Mouse (Mus musculus): ENCODE data around the gene Rhobtb1. TPM values are rescaled to one million over a fixed set of nuclear protein-coding genes. Genes with fewer than 3 reads are reported as not detected.

Rhobtb1 gene
- polyA plus RNA-seq, 1 experiment from 2014 or later = 26.6 TPM

DNA sequence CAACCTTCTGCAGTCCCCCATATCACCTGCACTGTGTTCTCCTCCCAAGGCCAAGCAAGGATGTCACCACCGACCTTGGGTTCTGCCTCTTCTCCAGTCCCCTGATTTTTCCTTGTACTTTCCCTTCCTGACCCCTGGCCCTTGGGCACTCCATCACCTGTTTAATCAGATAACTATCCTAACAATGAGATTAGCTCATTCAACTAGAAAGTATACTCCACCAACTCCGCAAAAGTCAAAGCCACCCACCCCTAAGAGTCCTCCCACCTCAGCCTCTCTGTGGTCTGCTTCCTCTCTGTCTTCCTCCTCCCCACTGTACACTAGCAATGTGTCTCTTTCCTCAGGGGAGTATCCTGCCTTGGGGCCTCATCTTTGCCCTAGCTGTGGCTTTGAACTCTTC lies 107.9 kb downstream of the Rhobtb1 start:
- no peak for ATAC-seq (ENCODE audit: low FRiP score, low TSS enrichment)
- no peak overlapping the region for H3K4me3 ChIP-seq (ENCODE audit: low read length)

GRCm38 (mm10) chr10:69259929-69260328 lies 108.7 kb downstream of the Rhobtb1 start:
- no peaks in the 10 kb centered on the region for H3K27me3 ChIP-seq (ENCODE audit: control insufficient read depth, insufficient read depth, low read length)
- peaks cover 32% of the 10 kb centered on the region for H3K4me1 ChIP-seq (ENCODE audit: control insufficient read depth, insufficient read depth, low read length)
- no peak overlapping the region for H3K27ac ChIP-seq (ENCODE audit: low read depth, low read length)

More for the DNA sequence above, 107.9 kb downstream of the Rhobtb1 start:
- Histone ChIP-seq H3K36me3 (ENCODE audit: control insufficient read depth, insufficient read depth, low read length) (no peaks in the 10 kb centered on the region), H3K9ac (ENCODE audit: low read depth, low read length) (no peak overlapping the region), H3K4me1 (ENCODE audit: control insufficient read depth, insufficient read depth, low read length) (peaks cover 38% of the 10 kb centered on the region), H3K9me3 (ENCODE audit: control insufficient read depth, low read length) (no peaks in the 10 kb centered on the region), H3K4me2 (replicated peaks; ENCODE audit: low read depth, low read length) (no peak overlapping the region), H3K27me3 (ENCODE audit: control insufficient read depth, insufficient read depth, low read length) (no peaks in the 10 kb centered on the region), H3K27ac (ENCODE audit: low read depth, low read length) (peak overlapping the region; percentile 42; the same call in 1 of the 2 replicates)
- 25% methylated on average over 2 of the region's 2 CpGs for WGBS

GRCm38 (mm10) chr10:69262918-69263822 lies 111.9 kb downstream of the Rhobtb1 start:
- Histone ChIP-seq H3K27ac (ENCODE audit: low read depth, low read length) (no peak overlapping the region), H3K4me2 (replicated peaks; ENCODE audit: low read depth, low read length) (no peak overlapping the region; the same call in 1 of the 2 replicates), H3K4me3 (ENCODE audit: low read length) (no peak overlapping the region), H3K27me3 (ENCODE audit: control insufficient read depth, insufficient read depth, low read length) (no peaks in the 10 kb centered on the region), H3K36me3 (ENCODE audit: control insufficient read depth, insufficient read depth, low read length) (no peaks in the 10 kb centered on the region), H3K9me3 (ENCODE audit: control insufficient read depth, low read length) (no peaks in the 10 kb centered on the region), H3K4me1 (ENCODE audit: control insufficient read depth, insufficient read depth, low read length) (peaks cover 22% of the 10 kb centered on the region), H3K9ac (ENCODE audit: low read depth, low read length) (no peak overlapping the region)
- ATAC-seq (ENCODE audit: low FRiP score, low TSS enrichment) = no peak
- 64% methylated on average over 14 of the region's 14 CpGs for WGBS

More at GRCm38 (mm10) chr10:69259929-69260328, 108.7 kb downstream of the Rhobtb1 start:
- ATAC-seq (ENCODE audit: low FRiP score, low TSS enrichment) = no peak
- 71% methylated on average over 8 of the region's 8 CpGs for WGBS
- Histone ChIP-seq H3K9ac (ENCODE audit: low read depth, low read length) (no peak overlapping the region), H3K4me3 (ENCODE audit: low read length) (no peak overlapping the region), H3K4me2 (replicated peaks; ENCODE audit: low read depth, low read length) (no peak overlapping the region), H3K9me3 (ENCODE audit: control insufficient read depth, low read length) (no peaks in the 10 kb centered on the region), H3K36me3 (ENCODE audit: control insufficient read depth, insufficient read depth, low read length) (no peaks in the 10 kb centered on the region)

DNA sequence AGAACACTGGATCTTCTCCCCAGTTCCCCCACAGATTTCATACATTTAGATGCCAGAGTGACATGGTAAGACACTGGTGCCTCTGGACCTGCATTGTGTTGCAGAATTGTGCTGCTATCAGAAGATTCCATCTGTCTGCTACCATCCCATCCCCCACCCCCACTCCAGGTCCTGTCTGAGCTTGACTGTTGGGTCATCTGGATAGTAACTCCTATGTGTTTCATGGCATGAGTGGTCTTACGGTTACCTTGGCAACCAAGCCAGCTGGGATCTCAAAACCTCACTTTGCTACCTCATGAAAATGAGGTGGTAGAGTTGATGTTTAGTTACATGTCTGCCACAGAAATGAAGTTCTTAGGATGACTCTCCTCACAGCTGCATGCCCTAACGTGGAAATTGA lies 112.7 kb downstream of the Rhobtb1 start:
- Histone ChIP-seq H3K4me3 (ENCODE audit: low read length) (no peak overlapping the region), H3K36me3 (ENCODE audit: control insufficient read depth, insufficient read depth, low read length) (no peaks in the 10 kb centered on the region; the same call in 1 of the 2 replicates), H3K4me1 (ENCODE audit: control insufficient read depth, insufficient read depth, low read length) (peaks cover 18% of the 10 kb centered on the region; the same call in 1 of the 2 replicates), H3K9me3 (ENCODE audit: control insufficient read depth, low read length) (no peaks in the 10 kb centered on the region), H3K9ac (ENCODE audit: low read depth, low read length) (no peak overlapping the region), H3K4me2 (replicated peaks; ENCODE audit: low read depth, low read length) (no peak overlapping the region), H3K27me3 (ENCODE audit: control insufficient read depth, insufficient read depth, low read length) (no peaks in the 10 kb centered on the region), H3K27ac (ENCODE audit: low read depth, low read length) (no peak overlapping the region)
- WGBS = 76% methylated on average over 2 of the region's 2 CpGs
- no peak for ATAC-seq (ENCODE audit: low FRiP score, low TSS enrichment)

DNA sequence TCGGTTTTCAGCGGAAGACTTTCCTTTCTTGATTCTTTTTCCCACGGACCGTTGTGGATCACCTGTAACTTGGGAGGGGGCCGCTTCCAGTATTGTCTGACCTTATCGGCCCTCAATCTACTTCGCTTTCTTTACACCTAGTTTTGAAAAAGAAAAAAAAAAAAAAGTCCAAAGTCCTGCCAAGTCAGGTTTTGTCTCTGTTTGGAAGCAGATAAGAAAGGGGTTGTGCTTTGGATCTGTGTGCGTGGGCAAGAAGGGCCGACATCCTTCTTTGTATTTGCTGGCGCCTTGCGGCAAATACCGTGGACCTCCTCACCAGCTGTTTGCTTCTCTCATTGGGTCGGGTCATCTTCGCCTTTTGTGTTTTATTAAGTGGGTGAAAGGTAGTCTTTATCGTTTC lies 114.2 kb downstream of the Rhobtb1 start:
- Histone ChIP-seq H3K4me2 (replicated peaks; ENCODE audit: low read depth, low read length) (no peak overlapping the region), H3K36me3 (ENCODE audit: control insufficient read depth, insufficient read depth, low read length) (peaks cover 8% of the 10 kb centered on the region; the same call in 1 of the 2 replicates), H3K9ac (ENCODE audit: low read depth, low read length) (no peak overlapping the region), H3K27ac (ENCODE audit: low read depth, low read length) (no peak overlapping the region), H3K4me1 (ENCODE audit: control insufficient read depth, insufficient read depth, low read length) (peaks cover 10% of the 10 kb centered on the region; the same call in 1 of the 2 replicates), H3K9me3 (ENCODE audit: control insufficient read depth, low read length) (no peaks in the 10 kb centered on the region), H3K4me3 (ENCODE audit: low read length) (no peak overlapping the region), H3K27me3 (ENCODE audit: control insufficient read depth, insufficient read depth, low read length) (no peaks in the 10 kb centered on the region)
- 86% methylated on average over 15 of the region's 15 CpGs for WGBS
- no peak for ATAC-seq (ENCODE audit: low FRiP score, low TSS enrichment)

- H3K9me3 ChIP-seq (ENCODE audit: control insufficient read depth, low read length) = no peaks in the 10 kb centered on the region
- ATAC-seq (ENCODE audit: low FRiP score, low TSS enrichment) = no peak
- H3K4me2 ChIP-seq (replicated peaks; ENCODE audit: low read depth, low read length) = no peak overlapping the region
- H3K4me1 ChIP-seq (ENCODE audit: control insufficient read depth, insufficient read depth, low read length) = peaks cover 3% of the 10 kb centered on the region; the same call in 1 of the 2 replicates
- H3K27ac ChIP-seq (ENCODE audit: low read depth, low read length) = no peak overlapping the region
- no peak overlapping the region for H3K4me3 ChIP-seq (ENCODE audit: low read length)
- no peak overlapping the region for H3K9ac ChIP-seq (ENCODE audit: low read depth, low read length)
- WGBS = 58% methylated on average over 10 of the region's 10 CpGs
- H3K27me3 ChIP-seq (ENCODE audit: control insufficient read depth, insufficient read depth, low read length) = no peaks in the 10 kb centered on the region
- peaks cover 22% of the 10 kb centered on the region; the same call in 1 of the 2 replicates for H3K36me3 ChIP-seq (ENCODE audit: control insufficient read depth, insufficient read depth, low read length)
Observed at GRCm38 (mm10) chr10:69268061-69268643, 116.9 kb downstream of the Rhobtb1 start.

- ATAC-seq (ENCODE audit: low FRiP score, low TSS enrichment) = no peak
- WGBS = 82% methylated on average over 10 of the region's 10 CpGs
- Histone ChIP-seq H3K4me2 (replicated peaks; ENCODE audit: low read depth, low read length) (no peak overlapping the region), H3K9ac (ENCODE audit: low read depth, low read length) (no peak overlapping the region), H3K9me3 (ENCODE audit: control insufficient read depth, low read length) (no peaks in the 10 kb centered on the region), H3K4me1 (ENCODE audit: control insufficient read depth, insufficient read depth, low read length) (no peaks in the 10 kb centered on the region), H3K27ac (ENCODE audit: low read depth, low read length) (no peak overlapping the region), H3K27me3 (ENCODE audit: control insufficient read depth, insufficient read depth, low read length) (no peaks in the 10 kb centered on the region), H3K4me3 (ENCODE audit: low read length) (no peak overlapping the region), H3K36me3 (ENCODE audit: control insufficient read depth, insufficient read depth, low read length) (peaks cover 30% of the 10 kb centered on the region; the same call in 1 of the 2 replicates)
Observed at GRCm38 (mm10) chr10:69271436-69271835, 120.2 kb downstream of the Rhobtb1 start.

DNA sequence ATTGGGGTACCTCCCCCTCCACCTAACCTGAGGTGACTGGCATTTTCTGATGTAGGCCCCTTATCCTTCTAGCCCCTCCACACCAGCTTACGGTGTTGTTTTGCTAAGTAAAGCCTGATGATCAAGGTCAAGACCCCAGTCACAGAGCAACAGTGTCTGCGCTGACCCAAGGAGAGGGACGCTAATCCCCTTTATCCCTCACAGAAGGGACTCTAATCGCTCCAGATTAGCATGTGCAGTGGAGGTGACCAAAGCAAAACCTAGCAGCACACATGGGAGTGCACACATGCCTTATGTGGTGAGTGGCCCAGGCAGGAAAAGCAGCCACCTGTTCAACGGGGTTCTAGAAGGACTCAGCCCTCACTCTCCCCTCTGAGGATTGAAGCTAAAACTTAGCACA lies 123.0 kb downstream of the Rhobtb1 start:
- Histone ChIP-seq H3K9ac (ENCODE audit: low read depth, low read length) (no peak overlapping the region), H3K27me3 (ENCODE audit: control insufficient read depth, insufficient read depth, low read length) (no peaks in the 10 kb centered on the region), H3K27ac (ENCODE audit: low read depth, low read length) (no peak overlapping the region), H3K4me1 (ENCODE audit: control insufficient read depth, insufficient read depth, low read length) (no peaks in the 10 kb centered on the region), H3K4me2 (replicated peaks; ENCODE audit: low read depth, low read length) (no peak overlapping the region), H3K36me3 (ENCODE audit: control insufficient read depth, insufficient read depth, low read length) (peaks cover 30% of the 10 kb centered on the region; the same call in 1 of the 2 replicates), H3K4me3 (ENCODE audit: low read length) (no peak overlapping the region), H3K9me3 (ENCODE audit: control insufficient read depth, low read length) (peaks cover 3% of the 10 kb centered on the region; the same call in 1 of the 2 replicates)
- no peak for ATAC-seq (ENCODE audit: low FRiP score, low TSS enrichment)
- WGBS = 55% methylated on average over 5 of the region's 5 CpGs

DNA sequence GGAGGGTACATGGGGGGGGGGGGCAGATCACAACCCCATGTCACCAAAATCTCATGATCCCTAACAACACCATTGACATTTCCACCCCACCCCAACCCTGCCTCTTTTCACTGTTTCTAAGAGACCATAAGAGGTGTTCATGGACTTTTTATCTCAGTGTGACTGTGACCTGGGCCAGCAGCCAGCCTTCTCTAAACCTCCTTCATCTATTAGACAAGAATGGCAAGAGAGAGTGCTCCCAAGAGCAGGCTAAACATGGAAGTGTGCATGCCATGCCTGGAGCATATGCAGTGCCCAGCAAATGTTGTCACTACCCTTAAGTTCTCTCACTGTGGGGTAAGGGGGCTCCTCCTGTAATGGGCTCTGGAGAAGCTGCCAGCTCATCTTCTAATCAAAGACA lies 123.5 kb downstream of the Rhobtb1 start:
- no peak for ATAC-seq (ENCODE audit: low FRiP score, low TSS enrichment)
- Histone ChIP-seq H3K27ac (ENCODE audit: low read depth, low read length) (no peak overlapping the region), H3K4me1 (ENCODE audit: control insufficient read depth, insufficient read depth, low read length) (no peaks in the 10 kb centered on the region), H3K27me3 (ENCODE audit: control insufficient read depth, insufficient read depth, low read length) (no peaks in the 10 kb centered on the region), H3K36me3 (ENCODE audit: control insufficient read depth, insufficient read depth, low read length) (peaks cover 29% of the 10 kb centered on the region; the same call in 1 of the 2 replicates), H3K9me3 (ENCODE audit: control insufficient read depth, low read length) (peaks cover 3% of the 10 kb centered on the region; the same call in 1 of the 2 replicates), H3K4me3 (ENCODE audit: low read length) (no peak overlapping the region), H3K9ac (ENCODE audit: low read depth, low read length) (no peak overlapping the region), H3K4me2 (replicated peaks; ENCODE audit: low read depth, low read length) (no peak overlapping the region)
